Mouse (Mus musculus) fibroblast of lung, adult 2 months (primary cell): Measurements from ENCODE around the gene Sema5a.

Experiments used
- DNase-seq: peaks from one replicate; pipeline ENCODE4 v3.0.0-alpha.2; 2011; ENCODE audit warnings: low read depth

Gene Sema5a

GRCm38 (mm10) chr15:32545455-32545854, 300.8 kb downstream of the Sema5a start:
- no peak for DNase-seq

GRCm38 (mm10) chr15:32546746-32547145, 302.1 kb downstream of the Sema5a start:
- DNase-seq = no peak

GRCm38 (mm10) chr15:32558925-32559324, 314.3 kb downstream of the Sema5a start:
- no peak for DNase-seq

GRCm38 (mm10) chr15:32562600-32562999, 318.0 kb downstream of the Sema5a start:
- DNase-seq = no peak

- DNase-seq = no peak
Observed at GRCm38 (mm10) chr15:32568181-32568857, 323.7 kb downstream of the Sema5a start.

GRCm38 (mm10) chr15:32568858-32569387, 324.3 kb downstream of the Sema5a start:
- DNase-seq = no peak

- DNase-seq = no peak
Observed at GRCm38 (mm10) chr15:32574327-32574726, 329.7 kb downstream of the Sema5a start.

- no peak for DNase-seq
Observed at GRCm38 (mm10) chr15:32575212-32575611, 330.6 kb downstream of the Sema5a start.

- no peak for DNase-seq
Observed at GRCm38 (mm10) chr15:32579351-32579750, 334.7 kb downstream of the Sema5a start.

- no peak for DNase-seq
Observed at GRCm38 (mm10) chr15:32590641-32591040, 346.0 kb downstream of the Sema5a start.

- DNase-seq = no peak
Observed at GRCm38 (mm10) chr15:32593746-32594145, 349.1 kb downstream of the Sema5a start.

- no peak for DNase-seq
Observed at GRCm38 (mm10) chr15:32596574-32596973, 352.0 kb downstream of the Sema5a start.

GRCm38 (mm10) chr15:32597189-32597588, 352.6 kb downstream of the Sema5a start:
- no peak for DNase-seq

- no peak for DNase-seq
Observed at GRCm38 (mm10) chr15:32607236-32607635, 362.6 kb downstream of the Sema5a start.

- no peak for DNase-seq
Observed at GRCm38 (mm10) chr15:32610776-32611175, 366.2 kb downstream of the Sema5a start.

- DNase-seq = no peak
Observed at GRCm38 (mm10) chr15:32611201-32611600, 366.6 kb downstream of the Sema5a start.

GRCm38 (mm10) chr15:32613718-32614117, 369.1 kb downstream of the Sema5a start:
- DNase-seq = no peak

- no peak for DNase-seq
Observed at GRCm38 (mm10) chr15:32615773-32616172, 371.2 kb downstream of the Sema5a start.

GRCm38 (mm10) chr15:32619199-32619598, 374.6 kb downstream of the Sema5a start:
- no peak for DNase-seq

- no peak for DNase-seq
Observed at GRCm38 (mm10) chr15:32623037-32623739, 378.6 kb downstream of the Sema5a start.

GRCm38 (mm10) chr15:32624106-32624505, 379.5 kb downstream of the Sema5a start:
- no peak for DNase-seq

GRCm38 (mm10) chr15:32626031-32626430, 381.4 kb downstream of the Sema5a start:
- no peak for DNase-seq

- no peak for DNase-seq
Observed at GRCm38 (mm10) chr15:32633713-32634112, 389.1 kb downstream of the Sema5a start.
